Mouse (Mus musculus): ENCODE results near the gene Ston2. TPM values are rescaled to one million over a fixed set of nuclear protein-coding genes. Genes with fewer than 3 reads are reported as not detected.

Ston2 gene
- total and polyA plus RNA-seq, 3 experiments: 33.4 to 110 (median 74.5) TPM

- no peak for ATAC-seq (ENCODE audit: extremely low read depth, insufficient number of reproducible peaks, low FRiP score, poor library complexity, severe bottlenecking)
- no peak overlapping the region for H3K4me3 ChIP-seq (ENCODE audit: low read depth, low read length)
These were observed 161.7 kb downstream of the Ston2 start for GRCm38 (mm10) chr12:91626482-91626881.

GRCm38 (mm10) chr12:91625013-91625412, 163.2 kb downstream of the Ston2 start:
- 0 out of 2 replicates have a peak, but pooled peaks have one; percentile 46 for ATAC-seq (ENCODE audit: extremely low read depth, insufficient number of reproducible peaks, low FRiP score, poor library complexity, severe bottlenecking)
- H3K9me3 ChIP-seq (replicated peaks): no peaks in the 10 kb centered on the region
- H3K4me3 ChIP-seq (ENCODE audit: low read depth, low read length): no peak overlapping the region
- DNase-seq (ENCODE audit: low spot score): peak; percentile 34
- TF ChIP-seq CTCF (IDR thresholded peaks at IDR 0.05; ENCODE audit: low read depth, low read length) (peak; percentile 79), GATA1 (IDR thresholded peaks at IDR 0.05; ENCODE audit: borderline replicate concordance, low read length) (no peak)
- H3K4me1 ChIP-seq (ENCODE audit: insufficient read depth, low read depth, low read length): peaks cover 4% of the 10 kb centered on the region; the same call in 1 of the 2 replicates
- peaks cover 8% of the 10 kb centered on the region for H3K27me3 ChIP-seq (ENCODE audit: insufficient read depth, low read length)
- H3K36me3 ChIP-seq (replicated peaks): no peaks in the 10 kb centered on the region

More at GRCm38 (mm10) chr12:91626482-91626881, 161.7 kb downstream of the Ston2 start:
- no peaks in the 10 kb centered on the region for H3K36me3 ChIP-seq (replicated peaks)
- no peak for DNase-seq (ENCODE audit: low spot score)
- no peaks in the 10 kb centered on the region for H3K9me3 ChIP-seq (replicated peaks)
- peaks cover under 1% of the 10 kb centered on the region; the same call in 1 of the 2 replicates for H3K4me1 ChIP-seq (ENCODE audit: insufficient read depth, low read depth, low read length)
- H3K27me3 ChIP-seq (ENCODE audit: insufficient read depth, low read length): peaks cover 8% of the 10 kb centered on the region
- TF ChIP-seq CTCF (IDR thresholded peaks at IDR 0.05; ENCODE audit: low read depth, low read length) (no peak), POLR2AphosphoS5 (IDR thresholded peaks at IDR 0.05; ENCODE audit: insufficient replicate concordance, low read depth, low read length) (no peak), GATA1 (IDR thresholded peaks at IDR 0.05; ENCODE audit: borderline replicate concordance, low read length) (no peak), GATA2 (IDR thresholded peaks at IDR 0.05; ENCODE audit: borderline replicate concordance, low read depth, low read length) (no peak)

GRCm38 (mm10) chr12:91609425-91609824, 178.8 kb downstream of the Ston2 start:
- Histone ChIP-seq H3K9me3 (replicated peaks) (no peaks in the 10 kb centered on the region), H3K4me1 (ENCODE audit: insufficient read depth, low read depth, low read length) (no peaks in the 10 kb centered on the region), H3K4me3 (ENCODE audit: low read depth, low read length) (no peak overlapping the region), H3K27me3 (ENCODE audit: insufficient read depth, low read length) (peaks cover 24% of the 10 kb centered on the region), H3K36me3 (replicated peaks) (no peaks in the 10 kb centered on the region)
- DNase-seq (ENCODE audit: low spot score): no peak
- no peak for TF ChIP-seq TAL1 (conservative IDR thresholded peaks at IDR 0.05; ENCODE audit: low read depth, low read length)
- no peak for TF ChIP-seq CTCF (IDR thresholded peaks at IDR 0.05; ENCODE audit: low read depth, low read length)
- no peak for TF ChIP-seq GATA1 (IDR thresholded peaks at IDR 0.05; ENCODE audit: borderline replicate concordance, low read length)
- no peak for TF ChIP-seq GATA2 (IDR thresholded peaks at IDR 0.05; ENCODE audit: borderline replicate concordance, low read depth, low read length)
- TF ChIP-seq POLR2AphosphoS5 (IDR thresholded peaks at IDR 0.05; ENCODE audit: insufficient replicate concordance, low read depth, low read length): no peak
- ATAC-seq (ENCODE audit: extremely low read depth, insufficient number of reproducible peaks, low FRiP score, poor library complexity, severe bottlenecking): no peak

GRCm38 (mm10) chr12:91607678-91608077, 180.5 kb downstream of the Ston2 start:
- Histone ChIP-seq H3K4me3 (ENCODE audit: low read depth, low read length) (no peak overlapping the region), H3K9me3 (replicated peaks) (no peaks in the 10 kb centered on the region), H3K4me1 (ENCODE audit: insufficient read depth, low read depth, low read length) (no peaks in the 10 kb centered on the region), H3K36me3 (replicated peaks) (no peaks in the 10 kb centered on the region), H3K27me3 (ENCODE audit: insufficient read depth, low read length) (peaks cover 22% of the 10 kb centered on the region)
- no peak for ATAC-seq (ENCODE audit: extremely low read depth, insufficient number of reproducible peaks, low FRiP score, poor library complexity, severe bottlenecking)
- TF ChIP-seq CTCF (IDR thresholded peaks at IDR 0.05; ENCODE audit: low read depth, low read length): no peak
- no peak for TF ChIP-seq POLR2AphosphoS5 (IDR thresholded peaks at IDR 0.05; ENCODE audit: insufficient replicate concordance, low read depth, low read length)
- no peak for TF ChIP-seq TAL1 (conservative IDR thresholded peaks at IDR 0.05; ENCODE audit: low read depth, low read length)
- TF ChIP-seq GATA1 (IDR thresholded peaks at IDR 0.05; ENCODE audit: borderline replicate concordance, low read length): no peak
- TF ChIP-seq GATA2 (IDR thresholded peaks at IDR 0.05; ENCODE audit: borderline replicate concordance, low read depth, low read length): no peak
- DNase-seq (ENCODE audit: low spot score): no peak

GRCm38 (mm10) chr12:91606651-91607050, 181.5 kb downstream of the Ston2 start:
- ATAC-seq (ENCODE audit: extremely low read depth, insufficient number of reproducible peaks, low FRiP score, poor library complexity, severe bottlenecking) (no peak), DNase-seq (ENCODE audit: low spot score) (no peak)
- Histone ChIP-seq H3K9me3 (replicated peaks) (no peaks in the 10 kb centered on the region), H3K4me1 (ENCODE audit: insufficient read depth, low read depth, low read length) (no peaks in the 10 kb centered on the region), H3K4me3 (ENCODE audit: low read depth, low read length) (no peak overlapping the region), H3K27me3 (ENCODE audit: insufficient read depth, low read length) (peaks cover 17% of the 10 kb centered on the region), H3K36me3 (replicated peaks) (no peaks in the 10 kb centered on the region)
- no peak for TF ChIP-seq GATA2 (IDR thresholded peaks at IDR 0.05; ENCODE audit: borderline replicate concordance, low read depth, low read length)

GRCm38 (mm10) chr12:91604600-91604999, 183.6 kb downstream of the Ston2 start:
- H3K27me3 ChIP-seq (ENCODE audit: insufficient read depth, low read length): peaks cover 17% of the 10 kb centered on the region
- no peaks in the 10 kb centered on the region; the same call in 1 of the 2 replicates for H3K4me1 ChIP-seq (ENCODE audit: insufficient read depth, low read depth, low read length)
- DNase-seq (ENCODE audit: low spot score) (no peak), ATAC-seq (ENCODE audit: extremely low read depth, insufficient number of reproducible peaks, low FRiP score, poor library complexity, severe bottlenecking) (no peak)
- no peaks in the 10 kb centered on the region for H3K9me3 ChIP-seq (replicated peaks)
- H3K36me3 ChIP-seq (replicated peaks): no peaks in the 10 kb centered on the region
- TF ChIP-seq POLR2AphosphoS5 (IDR thresholded peaks at IDR 0.05; ENCODE audit: insufficient replicate concordance, low read depth, low read length) (no peak), GATA2 (IDR thresholded peaks at IDR 0.05; ENCODE audit: borderline replicate concordance, low read depth, low read length) (no peak), TAL1 (conservative IDR thresholded peaks at IDR 0.05; ENCODE audit: low read depth, low read length) (no peak), GATA1 (IDR thresholded peaks at IDR 0.05; ENCODE audit: borderline replicate concordance, low read length) (no peak), CTCF (IDR thresholded peaks at IDR 0.05; ENCODE audit: low read depth, low read length) (no peak)
- H3K4me3 ChIP-seq (ENCODE audit: low read depth, low read length): no peak overlapping the region

- ATAC-seq (ENCODE audit: extremely low read depth, insufficient number of reproducible peaks, low FRiP score, poor library complexity, severe bottlenecking) (no peak), DNase-seq (ENCODE audit: low spot score) (no peak)
- TF ChIP-seq GATA1 (IDR thresholded peaks at IDR 0.05; ENCODE audit: borderline replicate concordance, low read length): no peak
- no peak for TF ChIP-seq TAL1 (conservative IDR thresholded peaks at IDR 0.05; ENCODE audit: low read depth, low read length)
- Histone ChIP-seq H3K9me3 (replicated peaks) (no peaks in the 10 kb centered on the region), H3K36me3 (replicated peaks) (peaks cover 7% of the 10 kb centered on the region), H3K27me3 (ENCODE audit: insufficient read depth, low read length) (peaks cover 3% of the 10 kb centered on the region; the same call in 1 of the 2 replicates), H3K4me1 (ENCODE audit: insufficient read depth, low read depth, low read length) (peaks cover 23% of the 10 kb centered on the region), H3K4me3 (ENCODE audit: low read depth, low read length) (no peak overlapping the region)
These were observed 196.1 kb downstream of the Ston2 start for GRCm38 (mm10) chr12:91592128-91592527.

Measured in G1E (cell line).